Mouse (Mus musculus): ENCODE data around the gene Elmo1. TPM values are rescaled to one million over a fixed set of nuclear protein-coding genes. Genes with fewer than 3 reads are reported as not detected.
A peak's percentile ranks its signal among the peaks of the same experiment; 100 is the strongest.

Elmo1 gene
- polyA plus RNA-seq, 1 experiment from 2014 or later, result 16.8 TPM

GRCm38 (mm10) chr13:20142637-20143036, 52.2 kb downstream of the Elmo1 start:
- no peaks in the 10 kb centered on the region for H3K27me3 ChIP-seq (ENCODE audit: insufficient read depth, low read length)
- H3K4me3 ChIP-seq (ENCODE audit: low read length), result no peak overlapping the region
- peaks cover 6% of the 10 kb centered on the region; the same call in 1 of the 2 replicates for H3K4me1 ChIP-seq (ENCODE audit: insufficient read depth, low read length)
- no peaks in the 10 kb centered on the region for H3K36me3 ChIP-seq (ENCODE audit: insufficient read depth, low read length)
- WGBS, result 16% methylated on average over 1 of the region's 1 CpGs
- H3K9ac ChIP-seq (replicated peaks; ENCODE audit: low read length), result no peak overlapping the region
- ATAC-seq (ENCODE audit: low FRiP score, low TSS enrichment), result no peak; the same call in 1 of the 2 replicates
- H3K27ac ChIP-seq (ENCODE audit: low read length), result no peak overlapping the region
- no peaks in the 10 kb centered on the region for H3K9me3 ChIP-seq (ENCODE audit: low read length)
- no peak overlapping the region for H3K4me2 ChIP-seq (replicated peaks; ENCODE audit: low read depth, low read length)

GRCm38 (mm10) chr13:20146848-20147247, 56.5 kb downstream of the Elmo1 start:
- H3K27me3 ChIP-seq (ENCODE audit: insufficient read depth, low read length), result no peaks in the 10 kb centered on the region
- H3K4me3 ChIP-seq (ENCODE audit: low read length), result no peak overlapping the region
- no peak overlapping the region for H3K27ac ChIP-seq (ENCODE audit: low read length)
- no peak overlapping the region for H3K9ac ChIP-seq (replicated peaks; ENCODE audit: low read length)
- H3K9me3 ChIP-seq (ENCODE audit: low read length), result no peaks in the 10 kb centered on the region
- H3K4me1 ChIP-seq (ENCODE audit: insufficient read depth, low read length), result 0 out of 2 replicates have a peak, but pooled peaks cover 4% of the 10 kb centered on the region
- no peak for ATAC-seq (ENCODE audit: low FRiP score, low TSS enrichment)
- WGBS, result 90% methylated on average over 4 of the region's 4 CpGs
- H3K4me2 ChIP-seq (replicated peaks; ENCODE audit: low read depth, low read length), result no peak overlapping the region
- H3K36me3 ChIP-seq (ENCODE audit: insufficient read depth, low read length), result no peaks in the 10 kb centered on the region

- 0 out of 2 replicates have a peak, but pooled peaks cover 4% of the 10 kb centered on the region for H3K4me1 ChIP-seq (ENCODE audit: insufficient read depth, low read length)
- no peaks in the 10 kb centered on the region for H3K36me3 ChIP-seq (ENCODE audit: insufficient read depth, low read length)
- H3K9ac ChIP-seq (replicated peaks; ENCODE audit: low read length), result no peak overlapping the region
- H3K9me3 ChIP-seq (ENCODE audit: low read length), result no peaks in the 10 kb centered on the region
- 50% methylated on average over 4 of the region's 4 CpGs for WGBS
- H3K4me3 ChIP-seq (ENCODE audit: low read length), result no peak overlapping the region
- ATAC-seq (ENCODE audit: low FRiP score, low TSS enrichment), result 0 out of 2 replicates have a peak, but pooled peaks have one; percentile 42
- H3K4me2 ChIP-seq (replicated peaks; ENCODE audit: low read depth, low read length), result no peak overlapping the region
- no peak overlapping the region for H3K27ac ChIP-seq (ENCODE audit: low read length)
- no peaks in the 10 kb centered on the region for H3K27me3 ChIP-seq (ENCODE audit: insufficient read depth, low read length)
Observed at GRCm38 (mm10) chr13:20147736-20148135, 57.3 kb downstream of the Elmo1 start.

GRCm38 (mm10) chr13:20150130-20150835, 59.9 kb downstream of the Elmo1 start:
- Histone ChIP-seq H3K36me3 (ENCODE audit: insufficient read depth, low read length) (no peaks in the 10 kb centered on the region), H3K4me3 (ENCODE audit: low read length) (no peak overlapping the region), H3K9me3 (ENCODE audit: low read length) (no peaks in the 10 kb centered on the region), H3K27me3 (ENCODE audit: insufficient read depth, low read length) (no peaks in the 10 kb centered on the region), H3K9ac (replicated peaks; ENCODE audit: low read length) (no peak overlapping the region), H3K4me2 (replicated peaks; ENCODE audit: low read depth, low read length) (no peak overlapping the region), H3K4me1 (ENCODE audit: insufficient read depth, low read length) (0 out of 2 replicates have a peak, but pooled peaks cover 4% of the 10 kb centered on the region), H3K27ac (ENCODE audit: low read length) (no peak overlapping the region)
- ATAC-seq (ENCODE audit: low FRiP score, low TSS enrichment), result peak; percentile 27; the same call in 1 of the 2 replicates
- WGBS, result 85% methylated on average over 11 of the region's 11 CpGs

- Histone ChIP-seq H3K27ac (ENCODE audit: low read length) (no peak overlapping the region), H3K4me1 (ENCODE audit: insufficient read depth, low read length) (0 out of 2 replicates have a peak, but pooled peaks cover 4% of the 10 kb centered on the region), H3K36me3 (ENCODE audit: insufficient read depth, low read length) (no peaks in the 10 kb centered on the region), H3K4me2 (replicated peaks; ENCODE audit: low read depth, low read length) (no peak overlapping the region), H3K9me3 (ENCODE audit: low read length) (no peaks in the 10 kb centered on the region), H3K4me3 (ENCODE audit: low read length) (no peak overlapping the region), H3K9ac (replicated peaks; ENCODE audit: low read length) (no peak overlapping the region), H3K27me3 (ENCODE audit: insufficient read depth, low read length) (no peaks in the 10 kb centered on the region)
- WGBS, result 59% methylated on average over 4 of the region's 4 CpGs
- ATAC-seq (ENCODE audit: low FRiP score, low TSS enrichment), result no peak
Observed at GRCm38 (mm10) chr13:20151302-20151978, 61.0 kb downstream of the Elmo1 start.

GRCm38 (mm10) chr13:20157059-20157458, 66.7 kb downstream of the Elmo1 start:
- no peak overlapping the region for H3K4me3 ChIP-seq (ENCODE audit: low read length)
- no peak overlapping the region for H3K4me2 ChIP-seq (replicated peaks; ENCODE audit: low read depth, low read length)
- no peak overlapping the region for H3K27ac ChIP-seq (ENCODE audit: low read length)
- ATAC-seq (ENCODE audit: low FRiP score, low TSS enrichment), result no peak
- WGBS, result 96% methylated on average over 1 of the region's 1 CpGs
- no peaks in the 10 kb centered on the region for H3K27me3 ChIP-seq (ENCODE audit: insufficient read depth, low read length)
- H3K36me3 ChIP-seq (ENCODE audit: insufficient read depth, low read length), result no peaks in the 10 kb centered on the region
- no peak overlapping the region for H3K9ac ChIP-seq (replicated peaks; ENCODE audit: low read length)
- H3K4me1 ChIP-seq (ENCODE audit: insufficient read depth, low read length), result no peaks in the 10 kb centered on the region
- H3K9me3 ChIP-seq (ENCODE audit: low read length), result no peaks in the 10 kb centered on the region

- Histone ChIP-seq H3K36me3 (ENCODE audit: insufficient read depth, low read length) (no peaks in the 10 kb centered on the region), H3K9me3 (ENCODE audit: low read length) (no peaks in the 10 kb centered on the region), H3K4me1 (ENCODE audit: insufficient read depth, low read length) (no peaks in the 10 kb centered on the region), H3K4me3 (ENCODE audit: low read length) (no peak overlapping the region), H3K4me2 (replicated peaks; ENCODE audit: low read depth, low read length) (no peak overlapping the region), H3K27ac (ENCODE audit: low read length) (no peak overlapping the region), H3K27me3 (ENCODE audit: insufficient read depth, low read length) (no peaks in the 10 kb centered on the region), H3K9ac (replicated peaks; ENCODE audit: low read length) (no peak overlapping the region)
- ATAC-seq (ENCODE audit: low FRiP score, low TSS enrichment), result no peak
- 63% methylated on average over 5 of the region's 5 CpGs for WGBS
Observed at GRCm38 (mm10) chr13:20157529-20157928, 67.1 kb downstream of the Elmo1 start.

- no peak overlapping the region for H3K4me3 ChIP-seq (ENCODE audit: low read length)
- no peaks in the 10 kb centered on the region for H3K27me3 ChIP-seq (ENCODE audit: insufficient read depth, low read length)
- no peaks in the 10 kb centered on the region for H3K4me1 ChIP-seq (ENCODE audit: insufficient read depth, low read length)
- H3K9me3 ChIP-seq (ENCODE audit: low read length), result no peaks in the 10 kb centered on the region
- no peak overlapping the region for H3K27ac ChIP-seq (ENCODE audit: low read length)
- no peaks in the 10 kb centered on the region for H3K36me3 ChIP-seq (ENCODE audit: insufficient read depth, low read length)
- H3K4me2 ChIP-seq (replicated peaks; ENCODE audit: low read depth, low read length), result no peak overlapping the region
- H3K9ac ChIP-seq (replicated peaks; ENCODE audit: low read length), result no peak overlapping the region
- WGBS, result 73% methylated on average over 10 of the region's 10 CpGs
- ATAC-seq (ENCODE audit: low FRiP score, low TSS enrichment), result no peak
Observed at GRCm38 (mm10) chr13:20163339-20163954, 73.1 kb downstream of the Elmo1 start.

GRCm38 (mm10) chr13:20164837-20165236, 74.4 kb downstream of the Elmo1 start:
- no peak overlapping the region for H3K4me3 ChIP-seq (ENCODE audit: low read length)
- H3K9ac ChIP-seq (replicated peaks; ENCODE audit: low read length), result no peak overlapping the region
- H3K4me2 ChIP-seq (replicated peaks; ENCODE audit: low read depth, low read length), result no peak overlapping the region
- no peaks in the 10 kb centered on the region for H3K9me3 ChIP-seq (ENCODE audit: low read length)
- H3K27me3 ChIP-seq (ENCODE audit: insufficient read depth, low read length), result no peaks in the 10 kb centered on the region
- no peaks in the 10 kb centered on the region for H3K4me1 ChIP-seq (ENCODE audit: insufficient read depth, low read length)
- H3K36me3 ChIP-seq (ENCODE audit: insufficient read depth, low read length), result no peaks in the 10 kb centered on the region
- no peak overlapping the region for H3K27ac ChIP-seq (ENCODE audit: low read length)
- no peak for ATAC-seq (ENCODE audit: low FRiP score, low TSS enrichment)
- 64% methylated on average over 2 of the region's 2 CpGs for WGBS

Data from kidney, embryonic 16.5 days (tissue).